Mouse (Mus musculus): ENCODE measurements around the gene Nbr1. TPM values are rescaled to one million over a fixed set of nuclear protein-coding genes. Genes with fewer than 3 reads are reported as not detected.
A peak's percentile ranks its signal among the peaks of the same experiment; 100 is the strongest.

Nbr1 gene
- total and polyA plus RNA-seq, 3 experiments = 38.6 to 52.3 TPM; not detected in 1

DNA sequence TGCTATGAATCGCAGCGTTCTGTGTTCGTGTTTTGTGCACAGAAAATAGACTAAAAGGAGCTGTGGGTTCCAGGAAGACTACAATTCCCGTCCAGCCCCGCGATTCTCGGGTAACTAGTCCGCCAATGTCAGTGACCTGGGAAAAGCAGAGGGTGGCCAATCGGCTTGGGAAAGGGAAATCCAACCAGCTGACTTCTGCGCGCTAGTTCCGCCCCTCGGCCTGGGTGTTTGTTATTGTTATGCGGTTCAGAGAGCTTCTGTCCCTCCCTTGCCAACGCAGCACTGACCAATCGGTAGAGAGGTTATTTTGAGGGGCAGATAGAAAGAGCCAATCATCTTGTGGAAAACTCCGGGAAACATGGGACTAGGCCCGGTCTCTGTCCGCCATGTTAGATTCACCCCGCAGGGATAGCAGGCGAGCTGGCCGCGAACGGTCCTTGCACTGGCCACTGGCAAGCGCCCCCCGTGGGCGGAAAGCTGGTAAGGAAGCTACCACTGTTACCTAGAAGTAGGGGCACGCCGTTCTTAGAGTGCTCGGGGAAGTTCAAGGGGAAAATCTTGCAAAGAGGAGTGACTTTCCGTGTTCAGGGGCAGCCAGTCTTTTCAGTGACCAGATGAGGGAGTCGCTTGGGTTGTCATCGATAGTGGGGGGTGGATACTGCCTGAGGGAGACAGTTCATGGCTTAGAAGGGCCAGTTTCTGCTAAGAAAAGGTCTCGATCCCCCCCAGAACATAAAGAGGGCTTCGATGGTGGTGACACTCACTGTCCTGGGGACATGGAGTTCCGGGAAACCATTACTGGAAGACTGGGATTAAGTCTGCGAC lies 739 bp downstream of the Nbr1 start:
- Histone ChIP-seq H3K27ac (ENCODE audit: control insufficient read depth, low read depth, low read length) (peak overlapping the region; percentile 92), H3K36me3 (ENCODE audit: control insufficient read depth in 1 of 2, insufficient read depth in 2 of 2, low read length in 2 of 2) (peaks cover 4 to 23% of the 10 kb centered on the region in 2 experiments), H3K9me3 (replicated peaks; ENCODE audit: insufficient read depth, low read length) (no peaks in the 10 kb centered on the region), H3K4me3 (ENCODE audit: control insufficient read depth in 1 of 2, insufficient read depth in 1 of 2, low read depth in 2 of 2, low read length in 2 of 2) (peak overlapping the region; percentile 93), H3K4me1 (ENCODE audit: control insufficient read depth in 1 of 2, insufficient read depth in 2 of 2, low read length in 2 of 2) (peaks cover 2 to 11% of the 10 kb centered on the region in 2 experiments; a peak in 3 of 4 replicates), H3K27me3 (ENCODE audit: control insufficient read depth in 1 of 2, insufficient read depth in 2 of 2, low read length in 2 of 2) (no peaks in the 10 kb centered on the region), H3K79me2 (ENCODE audit: control insufficient read depth, insufficient read depth, low read length, poor library complexity) (peaks cover 39% of the 10 kb centered on the region), H3K9ac (ENCODE audit: control insufficient read depth, low read depth, low read length, poor library complexity, severe bottlenecking) (peak overlapping the region; percentile 88)
- peak; percentile 100 for DNase-seq (ENCODE audit: low read depth, low spot score)
- TF ChIP-seq ETS1 (IDR thresholded peaks at IDR 0.05; ENCODE audit: low read depth, low read length) = peak; percentile 73
- no peak for TF ChIP-seq RAD21 (IDR thresholded peaks at IDR 0.05; ENCODE audit: low read depth, low read length)
- TF ChIP-seq EP300 (IDR thresholded peaks at IDR 0.05; ENCODE audit: low read depth in 1 of 2, low read length in 2 of 2) = no peak
- TF ChIP-seq POLR2A (IDR thresholded peaks at IDR 0.05; ENCODE audit: control insufficient read depth in 1 of 2, insufficient read depth in 1 of 2, low read depth in 1 of 2, low read length in 2 of 2, poor library complexity in 1 of 2) = peak; percentile 72 to 75
- peak; percentile 89 for TF ChIP-seq MXI1 (IDR thresholded peaks at IDR 0.05; ENCODE audit: low read depth, low read length)
- peak; percentile 55 for TF ChIP-seq NRF1 (IDR thresholded peaks at IDR 0.05; ENCODE audit: insufficient read depth, low read depth, low read length, poor library complexity, severe bottlenecking)
- TF ChIP-seq POLR2AphosphoS2 (IDR thresholded peaks at IDR 0.05; ENCODE audit: low read length) = peak; percentile 86
- no peak for TF ChIP-seq E2F4 (IDR thresholded peaks at IDR 0.05; ENCODE audit: borderline replicate concordance, low read depth, low read length)
- TF ChIP-seq SIN3A (IDR thresholded peaks at IDR 0.05; ENCODE audit: low read length) = peak; percentile 94; the same call in 1 of the 2 replicates
- peak; percentile 43; the same call in 1 of the 2 replicates for TF ChIP-seq TCF12 (IDR thresholded peaks at IDR 0.05; ENCODE audit: low read depth, low read length)
- TF ChIP-seq MEF2A (IDR thresholded peaks at IDR 0.05; ENCODE audit: extremely low read depth, insufficient replicate concordance, low read depth, low read length, poor library complexity, severe bottlenecking) = no peak; the same call in 1 of the 2 replicates
- peak; percentile 83 for TF ChIP-seq NELFE (IDR thresholded peaks at IDR 0.05; ENCODE audit: low read depth, low read length)
- TF ChIP-seq BHLHE40 (IDR thresholded peaks at IDR 0.05; ENCODE audit: borderline replicate concordance, low read depth, low read length) = no peak
- TF ChIP-seq TBP (IDR thresholded peaks at IDR 0.05; ENCODE audit: low read depth, low read length) = peak; percentile 26; the same call in 1 of the 2 replicates
- TF ChIP-seq ELF1 (IDR thresholded peaks at IDR 0.05; ENCODE audit: low read depth, low read length) = peak; percentile 85
- TF ChIP-seq ZC3H11A (IDR thresholded peaks at IDR 0.05; ENCODE audit: low read depth, low read length) = no peak
- TF ChIP-seq GABPA (IDR thresholded peaks at IDR 0.05; ENCODE audit: low read depth, low read length) = no peak
- no peak for TF ChIP-seq POLR2AphosphoS5 (IDR thresholded peaks at IDR 0.05; ENCODE audit: borderline replicate concordance, low read depth, low read length)
- TF ChIP-seq CHD2 (IDR thresholded peaks at IDR 0.05; ENCODE audit: low read length) = peak; percentile 82
- no peak for TF ChIP-seq CTCF (IDR thresholded peaks at IDR 0.05 in 2 of 3, conservative IDR thresholded peaks at IDR 0.05 in 1 of 3; ENCODE audit: control insufficient read depth in 1 of 3, insufficient read depth in 1 of 3, low read depth in 2 of 3, low read length in 3 of 3, poor library complexity in 1 of 3, severe bottlenecking in 1 of 3)
- TF ChIP-seq TAL1 (IDR thresholded peaks at IDR 0.05; ENCODE audit: low read length) = no peak
- TF ChIP-seq HCFC1 (IDR thresholded peaks at IDR 0.05; ENCODE audit: low read depth, low read length) = peak; percentile 86
- no peak; the same call in 1 of the 2 replicates for TF ChIP-seq MAFK (IDR thresholded peaks at IDR 0.05; ENCODE audit: borderline replicate concordance, low read depth, low read length)
- peak; percentile 48; the same call in 1 of the 2 replicates for TF ChIP-seq MAZ (IDR thresholded peaks at IDR 0.05; ENCODE audit: low read depth, low read length)
- peak; percentile 82 for TF ChIP-seq KAT2A (conservative IDR thresholded peaks at IDR 0.05; ENCODE audit: low read depth, low read length)
- 0 out of 2 replicates have a peak, but pooled peaks have one; percentile 21 for TF ChIP-seq MYC (IDR thresholded peaks at IDR 0.05; ENCODE audit: low read depth, low read length)
- TF ChIP-seq USF2 (IDR thresholded peaks at IDR 0.05; ENCODE audit: borderline replicate concordance in 1 of 2, insufficient read depth in 1 of 2, low read depth in 1 of 2, low read length in 2 of 2) = no peak
- TF ChIP-seq RCOR1 (IDR thresholded peaks at IDR 0.05; ENCODE audit: low read depth, low read length) = no peak
- TF ChIP-seq ZKSCAN1 (IDR thresholded peaks at IDR 0.05; ENCODE audit: low read depth, low read length) = 0 out of 2 replicates have a peak, but pooled peaks have one; percentile 7
- TF ChIP-seq ZNF384 (IDR thresholded peaks at IDR 0.05; ENCODE audit: low read depth, low read length) = peak; percentile 50; the same call in 1 of the 2 replicates
- TF ChIP-seq USF1 (IDR thresholded peaks at IDR 0.05; ENCODE audit: low read depth, low read length) = peak; percentile 82
- no peak for TF ChIP-seq MYB (IDR thresholded peaks at IDR 0.05; ENCODE audit: low read depth, low read length)
- peak; percentile 82; the same call in 1 of the 2 replicates for TF ChIP-seq ZMIZ1 (IDR thresholded peaks at IDR 0.05; ENCODE audit: low read depth, low read length)
- no peak for TF ChIP-seq CHD1 (IDR thresholded peaks at IDR 0.05; ENCODE audit: low read depth, low read length)
- TF ChIP-seq MAX (IDR thresholded peaks at IDR 0.05; ENCODE audit: low read length) = peak; percentile 91
